Mouse (Mus musculus) cortical plate, adult 2 months (tissue): ENCODE data around the gene Hoxd3.

Source experiments
- CTCF ChIP-seq: fragments of 200-500 bp; IDR thresholded peaks from 2 replicates; pipeline ENCODE4 v1.5.1; 2011; ENCODE audit warnings: mild to moderate bottlenecking, control low read depth, low read length; ENCODE audit not compliant: insufficient read depth; ENCODE audit errors: extremely low read depth
- POLR2A ChIP-seq: fragments of 200-500 bp; IDR thresholded peaks from 2 replicates; pipeline ENCODE4 v1.6.1; 2011; ENCODE audit warnings: mild to moderate bottlenecking, low read length, control low read depth; ENCODE audit not compliant: insufficient read depth; ENCODE audit errors: extremely low read depth

DNA sequence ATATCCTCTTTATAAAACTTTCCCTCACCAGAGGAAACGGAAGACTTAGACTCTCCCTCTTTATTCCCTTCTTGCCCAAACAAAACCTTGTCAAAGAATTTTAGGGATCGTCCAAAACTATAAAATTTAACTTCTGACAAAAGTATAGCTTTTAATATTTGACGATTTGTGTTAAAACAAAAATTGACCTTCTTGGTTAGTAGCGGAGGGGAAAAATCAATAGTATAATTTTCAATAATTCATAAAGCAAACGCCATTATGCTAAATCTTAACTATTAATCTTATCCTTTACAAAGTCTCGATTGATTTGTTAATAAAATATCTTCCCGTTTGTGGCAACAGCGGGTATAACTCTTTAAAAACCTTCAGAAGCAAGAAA lies 21.4 kb upstream of the Hoxd3 start:
- TF ChIP-seq CTCF (no peak), POLR2A (no peak)
